Mouse (Mus musculus): ENCODE data around the gene Kcnj14.

GRCm38 (mm10) chr7:45870282-45871058 lies 45.9 kb upstream of the Kcnj14 start:
- no peak for TF ChIP-seq GATA1 (IDR thresholded peaks at IDR 0.05; ENCODE audit: low read length)
- TF ChIP-seq TAL1 (IDR thresholded peaks at IDR 0.05; ENCODE audit: low read length): no peak

All from erythroblast, embryonic 14.5 days (primary cell).